Mouse (Mus musculus) adrenal gland, adult 18-20 months (tissue): ENCODE results near the gene Dhx37. TPM values are rescaled to one million over a fixed set of nuclear protein-coding genes. Genes with fewer than 3 reads are reported as not detected.

Experiments used
- DNase-seq, 2 experiments: peaks; one replicate each; pipeline ENCODE4 v3.0.0; 2021 to 2022; ENCODE audit warnings: low spot score in 2 of 2
- long read RNA-seq, 2 experiments: library from polyadenylated mRNA; stranded (forward); transcript quantifications; one replicate each; pipeline ENCODE4 v2.0.0; 2021
- total RNA-seq, 2 experiments: library from RNA; stranded (reverse); gene quantifications; 1 replicate in 1 of 2; 2 replicates in 1 of 2; pipeline ENCODE4 v1.2.3; 2021

The Dhx37 gene
- total RNA-seq: 10 to 100 TPM; 16.7 to 19.3 TPM
- long read RNA-seq, experiment 1, full-length matches to known transcripts: 11 of 20 reads
- long read RNA-seq, experiment 1, partial matches to known transcripts: 4 of 20 reads
- long read RNA-seq, experiment 1, other reads (novel, unspliced or antisense): 5 of 20 reads
- long read RNA-seq, experiment 2, full-length matches to known transcripts: 4 of 9 reads
- long read RNA-seq, experiment 2, partial matches to known transcripts: 4 of 9 reads
- long read RNA-seq, experiment 2, other reads (novel, unspliced or antisense): 1 of 9 reads

DNA sequence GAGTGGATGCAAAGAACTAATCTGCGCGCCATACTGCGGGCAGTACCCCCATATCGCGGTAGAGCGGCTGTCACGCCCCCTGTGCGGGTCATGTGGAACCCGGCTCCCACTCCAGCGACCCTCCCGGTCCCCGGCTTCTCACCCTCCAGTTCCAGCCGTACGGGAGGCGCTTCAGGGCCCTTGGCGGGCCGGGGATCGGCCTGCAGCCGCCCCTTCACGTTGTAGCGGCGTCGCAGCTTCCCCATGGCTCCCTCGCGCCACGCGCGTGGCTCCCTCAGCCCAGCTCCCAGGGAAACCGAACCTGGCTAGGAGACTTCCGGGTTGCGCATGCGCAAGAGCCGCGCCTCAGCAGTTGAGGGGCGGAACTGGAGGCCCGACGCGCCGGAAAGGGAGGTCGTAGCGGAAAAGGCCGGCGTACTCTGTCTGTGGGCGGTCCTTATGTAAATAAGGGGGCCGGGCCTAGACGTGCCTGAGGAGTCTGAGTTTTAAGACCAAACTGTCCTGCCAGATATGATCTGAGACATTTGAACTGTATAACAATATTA lies at the start of gene Dhx37:
Dhx37 (minus strand) TSS at position 329 of the 545 bp plus-strand sequence.
- DNase-seq: peak; percentile 86 to 89

DNA sequence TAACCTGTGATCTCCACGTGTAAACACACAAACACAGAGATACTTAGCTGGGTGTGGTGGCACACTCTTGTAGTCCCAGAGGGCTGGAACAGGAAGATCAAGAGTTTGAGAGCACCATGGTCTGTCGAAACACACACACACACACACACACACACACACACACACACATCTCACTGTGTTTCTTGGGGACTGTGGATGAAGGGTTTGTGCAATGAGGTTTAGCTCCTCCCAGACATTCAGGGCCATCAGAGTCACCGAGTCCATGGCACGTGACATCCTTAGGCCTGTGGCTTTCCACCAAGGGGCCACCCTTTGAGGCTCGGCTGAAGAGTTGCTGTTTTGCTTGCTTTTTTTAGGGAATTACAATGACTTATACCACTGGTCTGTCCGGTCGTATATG lies 48.6 kb upstream of the Dhx37 start:
- no peak for DNase-seq

DNA sequence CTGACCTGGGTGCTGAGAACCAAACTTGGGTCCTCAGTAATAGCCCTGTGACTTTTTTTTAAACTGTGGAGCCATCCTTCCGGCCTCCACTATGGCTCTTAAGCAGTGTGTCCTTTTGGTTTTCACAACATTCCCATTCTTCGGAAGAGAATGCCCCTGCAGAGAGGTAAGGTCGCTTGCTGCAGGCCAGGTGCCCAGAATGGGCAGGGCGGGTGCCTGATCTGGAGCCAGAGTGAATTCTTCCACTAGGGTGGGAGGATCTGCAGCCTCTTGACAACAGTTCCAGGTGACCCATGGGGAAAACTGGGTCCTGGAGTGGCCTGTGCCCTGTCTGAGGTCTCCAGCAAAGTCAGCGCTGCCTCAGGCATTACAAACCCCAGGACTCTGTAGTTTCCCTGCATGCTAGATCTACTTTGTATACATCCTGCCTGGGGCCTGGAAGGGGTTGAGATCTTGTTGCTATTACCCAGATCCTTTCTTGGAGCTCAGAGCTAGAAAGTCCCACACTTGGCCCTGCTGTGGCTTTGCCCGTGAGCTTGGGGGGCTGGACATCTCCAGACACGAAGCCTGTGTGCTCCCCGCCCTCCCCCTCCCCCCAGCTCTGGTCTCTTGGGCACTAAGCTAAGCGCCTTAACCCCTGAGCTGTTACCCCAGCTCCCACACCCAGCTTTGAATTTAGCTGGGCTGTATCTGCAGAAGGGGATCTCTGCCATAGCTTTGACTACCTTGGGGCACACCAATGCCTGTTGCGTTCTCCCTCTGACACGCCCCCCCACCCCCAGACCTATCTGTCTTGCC lies 46.7 kb upstream of the Dhx37 start:
- no peak for DNase-seq

DNA sequence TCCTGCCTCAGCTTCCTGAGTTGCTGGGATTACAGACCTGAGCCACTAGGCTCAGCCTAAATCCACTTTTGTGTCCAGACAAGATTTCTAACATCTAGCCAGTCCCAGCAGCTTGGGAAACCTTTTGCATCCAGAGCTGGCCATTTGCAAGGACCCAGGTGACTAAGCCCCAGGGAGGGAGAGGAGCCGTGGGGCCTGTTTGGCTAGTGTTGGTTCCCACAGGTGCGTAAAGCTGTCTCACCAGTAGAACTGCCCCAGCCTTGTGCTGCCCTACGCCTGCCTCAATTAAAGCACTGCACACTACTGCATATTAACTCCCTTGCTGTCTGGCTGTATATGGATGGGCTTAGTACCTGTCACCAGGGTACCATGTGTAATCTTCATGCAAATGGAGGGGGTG lies 45.5 kb upstream of the Dhx37 start:
- no peak for DNase-seq

DNA sequence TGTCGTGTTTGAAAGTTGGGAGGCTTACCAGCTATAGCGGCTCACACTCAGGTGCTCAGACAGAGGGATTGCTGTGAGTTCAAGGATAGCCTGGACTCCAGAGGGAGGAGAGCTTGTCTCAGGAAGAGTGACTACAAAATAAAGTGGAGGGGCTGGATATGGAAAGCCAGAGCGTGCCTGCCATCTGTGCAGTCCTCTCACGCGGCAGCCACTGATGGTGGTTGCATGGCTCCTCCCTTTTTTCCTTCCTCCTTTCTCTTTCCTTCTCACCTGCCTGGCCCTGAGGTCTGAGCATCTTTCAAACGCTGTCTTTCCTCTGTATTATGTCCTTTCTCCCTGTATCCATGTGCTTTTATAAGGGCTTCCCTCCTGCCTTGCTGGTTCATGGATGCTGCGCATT lies 44.1 kb upstream of the Dhx37 start:
- DNase-seq: no peak

DNA sequence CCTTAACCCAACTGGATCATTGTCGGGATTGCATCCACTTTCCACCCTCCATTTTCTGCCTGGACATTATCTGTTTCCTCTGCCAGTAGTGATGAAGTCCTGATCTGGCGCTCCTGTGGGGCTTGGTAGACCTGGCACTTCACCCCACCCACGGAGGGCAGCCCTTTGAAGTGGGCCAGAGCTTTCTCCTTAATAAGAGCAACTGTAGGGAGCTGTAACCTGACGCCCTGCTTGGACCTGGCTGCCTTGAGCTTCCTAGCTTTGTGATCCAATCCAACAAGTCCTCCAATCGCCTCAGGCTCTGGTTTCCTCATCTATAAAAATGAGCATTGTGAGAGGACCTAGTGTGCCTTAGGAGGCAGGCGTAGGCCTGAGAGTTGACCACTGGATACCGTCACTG lies 43.6 kb upstream of the Dhx37 start:
- no peak for DNase-seq

DNA sequence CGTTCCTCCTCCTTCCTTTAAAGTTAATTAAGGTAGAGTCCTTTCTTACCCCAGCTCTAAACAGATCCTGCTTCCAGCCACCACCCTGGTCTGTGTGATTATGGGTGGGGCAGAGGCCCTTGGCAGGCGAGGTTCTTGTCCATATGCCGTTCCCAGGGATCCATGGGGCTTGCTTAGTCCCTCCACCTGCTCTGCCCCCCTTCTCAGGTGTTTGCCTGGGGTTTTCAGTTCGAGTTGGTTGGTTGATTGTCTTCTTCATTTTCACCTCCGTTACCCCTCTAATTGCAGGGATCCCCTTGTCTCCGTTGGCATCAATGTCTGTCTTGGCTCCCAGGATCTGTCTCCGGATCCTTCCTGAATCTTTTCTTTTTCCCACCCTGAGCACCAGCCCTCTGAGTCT lies 42.9 kb upstream of the Dhx37 start:
- no peak for DNase-seq

DNA sequence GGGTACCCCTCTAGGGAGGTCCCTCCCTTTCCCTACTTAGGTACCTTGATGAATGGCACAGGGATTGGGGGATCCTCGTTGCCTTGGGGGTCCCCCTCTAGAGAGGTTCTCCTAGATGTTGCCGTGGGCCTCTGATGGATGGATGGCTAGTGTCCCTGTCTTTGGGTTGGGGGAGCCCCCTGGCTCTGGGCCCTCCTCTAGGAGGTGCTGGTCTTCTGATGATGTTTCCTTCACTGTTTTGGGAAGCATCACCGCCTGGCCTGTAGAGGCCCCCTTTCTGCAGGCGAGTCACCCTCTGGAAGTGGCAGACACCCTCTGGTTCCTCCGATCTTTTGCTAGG lies 42.3 kb upstream of the Dhx37 start:
- no peak for DNase-seq

DNA sequence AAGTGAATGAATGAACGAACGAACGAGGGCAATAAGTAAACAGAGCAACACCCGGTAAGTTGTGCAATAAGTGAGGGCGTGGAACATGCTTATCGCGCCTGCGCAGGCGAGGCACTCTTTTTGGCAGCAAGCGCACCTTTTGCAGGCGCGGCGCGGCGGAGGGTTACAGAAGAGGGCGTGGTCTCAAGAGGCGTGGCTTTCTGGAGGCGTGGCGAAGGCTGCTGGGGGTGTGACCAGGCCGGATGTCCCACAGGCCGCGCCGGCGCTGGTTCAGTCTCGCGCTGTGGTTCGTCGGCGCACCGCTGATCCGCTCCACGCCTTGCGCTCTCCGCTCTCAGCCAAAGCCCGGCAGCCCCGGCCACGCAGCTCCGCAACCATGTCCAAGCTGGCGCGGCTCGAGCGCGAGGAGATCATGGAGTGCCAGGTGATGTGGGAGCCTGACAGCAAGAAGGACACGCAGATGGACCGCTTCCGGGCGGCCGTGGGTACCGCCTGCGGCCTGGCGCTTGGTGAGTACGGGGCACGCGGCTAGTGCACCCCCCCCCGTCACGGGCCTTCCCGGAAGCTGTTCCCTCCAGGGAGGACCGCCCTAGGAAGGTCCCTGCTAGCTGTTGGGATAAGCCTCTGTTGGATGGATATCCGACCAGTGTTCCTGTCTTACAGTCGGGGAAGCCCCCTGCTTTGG lies 41.8 kb upstream of the Dhx37 start, which contains the start of gene Aacs:
Aacs (plus strand) TSS at position 214 of the 685 bp plus-strand sequence.
- DNase-seq: peak; percentile 99

DNA sequence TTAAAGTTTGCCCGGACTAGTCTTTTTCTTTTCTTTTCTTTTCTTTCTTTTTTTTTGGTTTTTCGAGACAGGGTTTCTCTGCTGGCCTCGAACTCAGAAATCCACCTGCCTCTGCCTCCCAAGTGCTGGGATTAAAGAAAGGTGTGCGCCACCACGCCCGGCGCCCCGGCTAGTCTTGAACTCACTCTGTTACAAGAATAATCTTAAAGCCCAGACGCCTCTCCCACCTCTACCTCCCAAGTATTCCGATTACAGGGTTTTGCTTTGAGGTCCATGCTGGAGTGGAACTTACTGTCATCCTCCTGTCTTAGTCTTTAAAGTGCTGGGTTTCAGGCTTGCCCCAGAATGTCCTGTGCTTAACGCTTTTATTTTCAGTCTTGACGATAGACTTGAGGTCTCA lies 41.1 kb upstream of the Dhx37 start:
- no peak for DNase-seq

DNA sequence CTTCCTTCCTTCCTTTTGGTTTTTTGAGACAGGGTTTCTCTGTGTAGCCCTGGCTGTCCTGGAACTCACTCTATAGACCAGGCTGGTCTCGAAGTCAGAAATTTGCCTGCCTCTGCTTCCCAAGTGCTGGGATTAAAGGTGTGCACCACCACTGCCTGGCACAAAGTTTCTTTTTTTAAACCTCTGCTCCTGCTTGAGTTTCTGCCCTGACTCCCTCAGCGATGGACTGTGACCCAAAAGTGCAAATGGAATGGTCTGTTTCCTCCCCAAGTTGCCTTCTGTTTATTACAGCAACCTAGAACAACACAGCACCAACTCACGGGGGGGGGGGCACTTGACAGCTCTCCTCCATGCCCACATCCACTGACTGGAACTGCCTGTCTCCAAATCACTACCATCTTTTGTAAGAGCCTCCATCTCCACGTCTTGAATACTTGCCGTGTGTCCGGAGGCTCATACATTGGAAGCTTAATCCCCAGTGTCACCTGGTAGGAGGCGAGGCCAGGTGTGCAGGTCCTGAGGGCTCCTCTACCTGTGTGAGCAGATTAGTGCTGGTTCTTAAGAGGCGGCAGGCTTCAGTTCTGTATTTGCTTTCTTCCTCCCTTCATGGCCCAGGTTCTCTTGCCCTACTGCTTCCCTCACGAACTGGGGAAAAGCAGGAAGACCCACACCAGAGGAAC lies 39.0 kb upstream of the Dhx37 start:
- no peak for DNase-seq

DNA sequence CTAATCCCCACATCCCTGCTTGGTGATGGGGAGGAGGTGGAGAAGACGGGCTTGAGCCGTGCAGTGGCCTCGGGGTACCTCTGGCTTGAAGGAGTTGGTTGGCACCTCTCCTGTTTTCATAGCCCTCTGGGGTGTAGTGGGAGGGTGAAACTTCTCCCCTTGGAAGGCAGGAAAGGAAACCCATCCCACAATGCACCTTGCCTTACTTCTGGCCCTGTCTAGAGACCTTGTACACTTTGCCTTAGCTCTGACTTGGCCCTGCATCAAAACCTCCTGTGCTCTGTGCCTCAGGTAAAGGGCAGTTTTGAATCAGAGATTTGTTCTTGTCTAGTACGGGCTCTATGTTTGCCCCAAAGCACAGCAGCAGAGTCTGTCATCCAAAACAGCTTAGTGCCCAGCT lies 36.8 kb upstream of the Dhx37 start:
- DNase-seq: no peak

DNA sequence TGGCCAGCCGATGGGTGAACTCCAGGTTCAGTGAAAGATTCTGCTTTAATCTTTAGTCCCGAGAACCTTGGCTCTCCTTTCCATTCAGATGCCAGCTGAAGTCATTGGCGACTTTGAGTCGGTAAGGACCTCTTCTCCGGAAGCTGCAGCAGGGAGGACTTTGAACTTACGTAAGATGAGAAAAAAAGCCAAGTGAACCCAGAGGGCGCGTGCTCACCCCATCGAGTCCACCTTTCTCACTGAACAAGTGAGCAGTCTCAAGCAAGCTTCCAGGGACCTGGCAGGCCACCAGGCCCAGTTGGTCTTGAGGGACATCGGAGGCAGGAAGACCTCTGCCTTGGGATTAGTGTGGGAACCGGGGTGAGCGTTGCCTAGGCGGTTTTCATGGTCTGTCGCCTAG lies 33.3 kb upstream of the Dhx37 start:
- no peak for DNase-seq

DNA sequence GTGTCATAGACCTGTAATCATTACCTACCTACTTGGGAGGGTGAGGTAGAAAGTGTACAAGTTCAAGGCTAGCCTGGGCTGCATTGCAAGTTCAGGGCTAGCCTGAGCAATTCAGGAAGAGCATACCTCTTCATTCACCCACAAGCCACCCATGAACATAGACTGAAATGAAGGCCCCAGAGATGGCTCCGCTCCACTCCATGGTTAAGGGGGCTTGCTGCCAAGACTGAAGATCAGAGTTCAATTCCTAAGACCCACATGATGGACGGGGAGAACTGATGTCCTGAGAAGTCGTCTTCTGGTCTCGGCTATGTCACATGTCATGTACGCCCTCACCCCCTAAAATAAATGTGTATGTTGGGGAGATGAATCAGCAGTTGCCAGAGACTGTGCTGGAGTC lies 32.6 kb upstream of the Dhx37 start:
- DNase-seq: no peak

DNA sequence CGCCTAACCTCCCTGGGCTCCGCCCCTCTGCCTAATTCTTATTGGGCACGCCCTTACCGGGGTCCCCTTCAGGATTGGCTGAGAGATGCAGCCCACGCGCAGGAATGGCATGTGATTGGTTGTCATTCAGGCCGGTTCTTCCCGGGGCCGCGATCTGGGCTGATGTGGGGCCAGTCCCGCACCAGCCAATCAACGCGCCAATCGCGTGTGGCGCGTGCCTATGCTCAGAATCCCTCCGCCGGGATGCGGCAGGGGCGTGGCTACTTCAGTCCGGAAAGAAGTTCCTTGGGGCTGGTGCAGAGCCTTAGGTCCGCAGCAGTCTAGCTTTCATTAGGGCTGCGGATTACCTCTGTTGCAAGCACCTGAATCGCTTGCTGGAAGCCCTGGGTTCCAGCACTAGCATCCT lies 31.8 kb upstream of the Dhx37 start:
- peak; percentile 86 for DNase-seq

DNA sequence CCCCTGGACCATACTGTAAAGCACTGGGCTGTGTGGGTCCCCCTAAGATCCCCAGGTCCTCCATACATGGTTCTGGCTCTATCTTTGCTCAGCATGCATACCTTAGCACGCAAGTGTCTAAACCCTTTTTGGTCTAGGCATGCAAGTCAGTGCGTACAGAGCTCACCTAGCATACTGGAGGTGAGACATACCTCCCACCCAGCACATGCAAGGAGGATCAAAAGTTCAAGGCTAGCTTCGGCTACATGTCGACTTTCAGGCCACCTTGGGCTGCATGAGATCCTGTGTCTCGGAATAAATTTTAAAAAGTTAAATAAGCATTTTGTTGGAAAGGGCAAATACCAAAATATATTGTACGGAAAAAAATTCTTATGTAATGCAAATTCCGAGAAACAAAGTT lies 31.3 kb upstream of the Dhx37 start:
- no peak for DNase-seq

DNA sequence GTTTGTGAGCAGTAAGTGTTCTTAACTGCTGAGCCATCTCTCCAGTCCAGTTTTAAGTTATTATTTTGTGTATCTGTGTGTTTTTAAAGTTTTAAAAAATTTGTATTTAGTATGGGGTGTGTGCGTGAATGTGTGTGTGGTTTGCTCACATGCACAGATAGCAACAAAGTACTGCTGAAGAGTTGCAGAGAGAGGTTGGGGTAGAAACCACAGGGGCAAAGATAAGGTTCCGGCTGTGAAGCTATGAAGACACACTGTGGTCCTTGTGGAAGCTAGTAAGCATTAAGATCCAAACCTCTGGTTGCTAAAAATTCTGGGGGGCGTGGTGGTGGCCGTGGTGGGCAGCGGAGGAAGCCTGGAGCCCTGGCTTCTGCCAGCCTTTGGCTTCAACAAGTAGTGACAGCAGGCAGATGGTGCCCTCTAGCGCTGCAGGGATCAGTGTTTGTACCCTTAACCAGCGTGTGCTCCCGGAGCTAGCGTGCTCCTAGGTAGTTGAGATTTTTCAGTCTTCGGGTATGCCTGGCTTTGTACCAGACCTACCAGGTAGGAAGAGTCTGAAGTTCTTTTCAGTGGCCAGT lies 28.0 kb upstream of the Dhx37 start:
- peak; percentile 45 to 51 for DNase-seq

DNA sequence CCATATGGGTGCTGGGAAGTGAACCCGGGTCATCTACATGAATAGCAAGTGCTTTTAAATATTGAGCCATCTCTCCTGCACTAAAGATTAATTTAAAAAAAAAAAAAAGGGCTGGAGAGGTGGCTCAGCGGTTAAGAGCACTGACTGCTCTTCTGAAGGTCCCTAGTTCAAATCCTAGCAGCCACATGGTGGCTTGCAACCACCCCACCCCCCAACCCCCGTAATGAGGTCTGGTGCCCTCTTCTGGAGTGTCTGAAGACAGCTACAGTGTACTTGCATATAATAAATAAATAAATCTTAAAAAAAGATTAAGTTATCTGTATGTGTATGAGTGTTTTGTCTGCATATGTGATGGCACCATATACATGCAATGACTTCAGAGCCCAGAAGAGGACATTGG lies 26.7 kb upstream of the Dhx37 start:
- DNase-seq: no peak

DNA sequence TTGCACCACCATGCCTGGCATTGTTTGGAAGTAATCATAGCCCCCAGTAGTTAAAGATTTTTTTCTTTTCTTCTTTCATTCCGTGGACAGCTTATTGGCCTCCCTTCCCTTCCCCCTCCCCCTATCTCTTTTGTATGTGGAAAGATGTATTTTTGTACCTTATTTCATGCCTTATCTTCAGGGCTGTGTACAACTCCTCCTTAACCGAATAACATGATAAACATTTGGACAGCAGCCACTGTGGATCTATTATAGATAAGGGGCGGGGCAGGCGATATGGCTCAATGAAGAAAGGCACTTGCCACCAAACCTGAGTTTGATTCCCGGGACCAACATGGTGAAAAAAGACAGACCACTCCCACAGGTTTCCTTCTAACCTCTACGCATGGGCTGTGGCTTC lies 23.6 kb upstream of the Dhx37 start:
- no peak for DNase-seq

DNA sequence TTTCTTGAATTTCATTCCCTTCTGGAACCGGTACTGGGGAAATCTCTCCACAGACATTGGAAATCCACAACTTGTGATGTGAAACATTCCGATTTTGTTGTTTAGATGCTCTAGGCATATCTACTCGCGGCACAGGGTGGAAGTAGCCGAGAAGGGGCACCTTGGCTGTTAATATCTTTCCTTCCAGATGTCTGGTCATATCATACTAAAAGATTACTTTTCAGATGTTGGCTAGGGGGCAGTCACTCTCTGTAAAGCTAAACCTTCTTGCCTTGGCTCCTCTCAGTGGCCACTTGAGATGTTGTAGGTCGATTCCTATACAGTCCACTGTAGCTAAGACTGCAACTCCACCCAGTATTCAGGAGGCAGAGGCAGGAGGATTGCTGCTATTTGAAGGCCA lies 22.2 kb upstream of the Dhx37 start:
- DNase-seq: no peak

DNA sequence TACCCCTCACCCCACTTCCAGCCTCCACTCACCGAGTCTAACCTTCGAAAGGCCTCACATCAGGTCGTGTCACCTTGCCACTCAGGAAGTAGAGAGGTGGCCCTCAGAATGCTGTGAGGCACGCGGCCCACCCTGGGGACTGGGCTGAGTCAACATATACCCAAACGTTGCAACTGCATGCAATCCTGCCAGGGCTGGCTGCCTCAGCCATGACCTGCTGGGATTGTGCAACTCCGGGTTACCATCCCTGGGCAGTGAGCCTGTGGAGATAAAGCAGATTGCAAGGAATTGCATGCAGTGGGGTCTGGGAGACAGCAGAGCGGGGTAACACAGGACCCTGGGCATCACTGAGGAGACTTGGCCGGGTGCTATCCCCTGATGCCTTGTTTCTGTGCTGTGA lies 18.7 kb upstream of the Dhx37 start:
- DNase-seq: peak in 1 of 2 experiments; percentile 59
